Mouse (Mus musculus): Measurements from ENCODE around the gene Tkt. TPM values are rescaled to one million over a fixed set of nuclear protein-coding genes. Genes with fewer than 3 reads are reported as not detected.

Gene Tkt
- total RNA-seq, 2 experiments from 2014 or later: 208 to 226 TPM

DNA sequence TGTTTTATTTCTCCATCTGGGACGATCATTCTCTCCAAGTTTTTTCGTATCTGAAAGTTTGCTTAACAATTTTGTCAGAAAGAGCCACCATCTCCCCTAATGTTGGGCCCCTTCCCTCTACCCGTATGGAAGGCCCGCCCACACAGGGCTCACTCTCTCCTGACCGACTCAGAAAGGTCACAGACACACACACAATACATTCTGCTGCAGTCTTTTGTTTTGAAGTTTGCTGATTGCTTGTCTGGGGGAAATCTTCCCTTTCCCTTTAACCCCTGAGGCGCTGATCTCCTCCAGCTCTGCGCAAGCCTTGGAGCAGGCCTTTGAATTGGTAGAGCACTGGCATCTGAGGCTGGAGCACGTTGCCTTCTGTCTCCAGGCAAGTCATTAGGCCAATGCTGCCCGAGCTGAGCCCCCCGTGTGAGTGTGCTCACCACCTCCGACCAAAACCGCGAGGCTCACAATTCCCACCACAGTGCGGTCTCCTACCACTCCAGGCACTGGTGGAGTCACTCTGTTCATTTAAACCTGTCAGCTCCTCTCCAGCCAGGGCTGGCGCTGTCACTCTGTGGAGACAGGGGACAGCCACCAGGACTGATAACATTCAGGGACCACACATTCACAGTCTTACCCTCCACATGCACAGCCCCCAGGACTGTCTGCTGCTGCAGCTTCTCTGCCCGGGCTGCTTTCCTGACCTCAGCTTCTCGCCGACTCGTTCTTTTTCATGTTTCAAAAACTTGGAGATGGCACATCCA is 36.5 kb downstream of the Tkt start:
- no peak for DNase-seq (ENCODE audit: low spot score in 2 of 2)

DNA sequence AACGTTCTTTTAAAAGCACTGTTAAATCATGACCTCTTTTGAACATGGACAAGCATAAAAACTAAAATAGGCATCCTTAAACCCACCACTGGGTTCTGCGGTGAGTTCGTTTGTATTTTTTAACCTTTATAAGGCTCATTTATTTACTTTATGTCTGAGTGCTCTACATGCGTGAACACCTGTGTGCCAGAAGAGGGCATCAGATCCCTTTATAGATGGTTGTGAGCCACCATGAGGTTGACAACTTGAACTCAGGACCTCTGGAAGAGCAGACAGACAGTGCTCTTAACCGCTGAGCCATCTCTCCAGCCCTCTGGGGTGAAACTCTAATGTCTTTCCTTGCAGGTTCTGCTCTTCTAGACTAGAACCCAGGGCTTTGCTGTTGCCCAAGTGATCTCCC is 37.2 kb downstream of the Tkt start:
- no peak for DNase-seq (ENCODE audit: low spot score in 2 of 2)

DNA sequence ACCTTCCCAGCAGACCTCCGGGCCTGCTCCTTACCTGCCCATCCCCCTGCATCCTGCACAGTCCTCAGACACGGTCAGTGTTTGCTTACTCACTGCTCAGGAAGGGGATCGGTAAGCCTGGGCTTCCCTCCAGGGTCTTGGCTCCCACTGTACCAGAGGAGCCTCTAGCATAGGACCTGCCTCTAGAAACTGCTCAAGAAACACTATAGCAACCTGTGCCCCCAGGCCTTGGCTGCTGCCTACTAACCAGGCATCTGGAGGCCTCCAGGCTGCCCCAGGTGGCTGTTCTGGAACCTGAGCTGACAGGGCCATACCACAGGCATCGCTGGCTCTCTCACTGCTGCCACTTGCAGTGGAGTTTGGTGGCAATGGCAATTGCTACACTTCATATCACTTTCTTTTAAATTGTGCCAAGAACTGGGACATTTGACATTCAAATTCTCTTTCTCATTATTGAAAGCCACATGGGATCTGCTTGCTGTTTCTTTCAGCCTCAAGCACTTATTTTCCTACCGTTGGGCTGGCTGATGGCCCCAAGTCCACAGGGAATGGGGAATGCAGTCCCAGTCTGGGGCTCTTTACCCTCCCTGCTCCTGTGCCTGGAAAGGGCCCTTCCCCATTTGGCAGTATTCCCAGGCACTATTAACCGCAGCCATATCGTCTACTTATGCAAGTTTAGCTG is 38.8 kb downstream of the Tkt start:
- no peak for DNase-seq (ENCODE audit: low spot score in 2 of 2)

DNA sequence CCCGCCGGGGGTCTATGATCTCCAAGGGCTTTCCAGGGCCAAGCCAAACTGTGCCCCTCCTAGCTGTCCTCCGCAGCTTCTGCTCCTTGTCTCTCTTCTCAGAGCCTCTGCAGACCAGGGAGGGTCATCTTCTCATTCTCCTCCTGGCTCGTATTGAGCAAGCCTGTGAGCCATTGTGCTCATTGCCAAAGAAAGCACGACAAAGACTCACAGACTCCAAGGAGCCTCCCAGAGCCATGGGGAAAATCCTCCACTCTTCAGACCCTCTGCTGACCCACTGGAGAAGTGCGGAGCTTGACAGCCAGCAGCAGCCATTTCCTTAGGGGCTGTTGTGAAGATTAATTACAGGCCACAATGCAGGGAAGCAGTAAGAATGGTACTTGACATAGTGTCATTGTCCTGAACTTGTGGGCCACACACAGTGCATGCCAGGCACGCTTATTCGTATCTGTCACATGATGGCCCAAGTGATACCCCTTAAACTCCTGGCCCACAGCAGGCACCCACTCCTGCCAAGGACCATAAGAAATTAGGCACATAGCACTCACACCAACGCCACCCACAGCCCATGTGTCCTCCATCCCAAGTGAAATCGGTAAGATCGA is 42.0 kb downstream of the Tkt start:
- no peak for DNase-seq (ENCODE audit: low spot score in 2 of 2)

DNA sequence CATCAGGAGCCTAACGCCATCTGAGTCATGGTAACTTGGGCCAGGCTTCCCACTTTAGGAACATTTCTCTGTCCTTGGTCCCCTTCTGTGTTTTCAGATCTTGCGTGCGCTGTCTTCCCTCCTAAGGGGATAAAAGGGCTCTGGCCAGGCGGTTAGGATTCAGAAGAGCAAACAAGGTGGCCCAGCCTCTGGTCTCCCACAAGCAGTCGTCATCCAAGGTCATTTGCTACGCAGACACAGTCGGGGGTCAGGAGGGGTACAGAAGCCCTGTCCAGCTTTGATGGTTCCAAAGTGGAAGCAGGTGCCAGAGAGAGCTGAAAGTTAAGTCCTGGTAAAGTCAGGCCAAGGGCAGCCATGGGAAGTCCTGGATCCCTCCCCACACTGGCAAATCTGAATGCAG is 42.8 kb downstream of the Tkt start:
- no peak for DNase-seq (ENCODE audit: low spot score in 2 of 2)

DNA sequence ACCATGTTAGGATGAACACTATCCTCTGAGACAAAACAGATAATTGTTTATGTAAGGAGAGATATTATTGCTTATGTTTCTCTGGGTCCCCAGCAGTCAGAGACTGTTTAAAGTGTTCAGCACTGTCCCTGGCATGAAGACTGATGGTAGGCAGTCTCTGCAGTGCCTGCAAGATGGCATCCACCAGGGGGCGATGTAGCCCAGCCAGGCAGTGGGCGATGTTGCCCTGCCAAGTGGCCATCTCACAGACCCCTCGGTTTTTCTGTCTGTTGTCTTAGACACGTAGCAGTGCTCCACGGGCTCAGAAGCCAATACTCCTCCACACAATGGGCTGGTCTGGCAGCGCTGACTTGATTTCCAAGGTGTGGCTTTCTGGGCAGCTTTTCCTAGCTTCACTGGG is 43.3 kb downstream of the Tkt start:
- DNase-seq (ENCODE audit: low spot score in 2 of 2): peak; percentile 85 to 88

DNA sequence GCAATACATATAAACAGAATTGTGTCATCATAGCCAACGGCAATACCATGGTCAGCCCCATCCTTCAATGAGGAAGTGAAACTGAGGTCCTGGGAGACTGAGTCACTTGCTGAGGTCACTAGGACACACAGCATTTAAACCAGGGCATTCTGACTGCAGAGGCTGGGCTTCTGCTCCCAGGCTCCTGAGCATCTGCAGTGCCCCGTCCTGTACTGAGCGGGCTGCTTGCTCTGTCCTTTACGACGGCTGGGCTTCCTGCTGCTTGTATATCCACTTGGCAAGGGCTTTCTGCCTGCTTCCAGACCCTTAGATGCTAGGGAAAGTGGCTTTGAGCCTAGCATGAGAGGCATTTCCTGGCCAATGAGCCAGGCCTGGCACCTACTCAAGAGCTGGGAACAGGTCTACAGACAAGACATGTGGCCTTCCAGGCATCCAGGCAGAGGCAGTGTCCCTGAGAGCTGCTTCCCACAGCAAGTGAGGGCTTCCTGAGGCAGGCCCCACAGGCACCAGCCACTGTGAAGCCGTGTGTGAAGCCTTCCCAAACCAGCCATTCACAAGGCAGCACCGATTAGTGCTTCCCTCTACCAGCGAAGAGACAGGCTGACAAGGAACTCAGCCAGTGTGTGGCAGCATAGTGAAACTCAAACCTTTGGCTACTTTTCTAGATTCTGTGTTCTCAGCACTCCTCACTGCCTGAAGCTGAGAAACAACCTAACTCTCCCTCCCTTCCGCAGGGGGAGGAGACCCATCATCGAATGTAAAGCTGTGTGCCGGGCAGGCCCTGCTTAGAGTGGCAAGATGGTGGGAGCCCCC is 45.3 kb downstream of the Tkt start:
- DNase-seq (ENCODE audit: low spot score in 2 of 2): peak; percentile 66 to 68

DNA sequence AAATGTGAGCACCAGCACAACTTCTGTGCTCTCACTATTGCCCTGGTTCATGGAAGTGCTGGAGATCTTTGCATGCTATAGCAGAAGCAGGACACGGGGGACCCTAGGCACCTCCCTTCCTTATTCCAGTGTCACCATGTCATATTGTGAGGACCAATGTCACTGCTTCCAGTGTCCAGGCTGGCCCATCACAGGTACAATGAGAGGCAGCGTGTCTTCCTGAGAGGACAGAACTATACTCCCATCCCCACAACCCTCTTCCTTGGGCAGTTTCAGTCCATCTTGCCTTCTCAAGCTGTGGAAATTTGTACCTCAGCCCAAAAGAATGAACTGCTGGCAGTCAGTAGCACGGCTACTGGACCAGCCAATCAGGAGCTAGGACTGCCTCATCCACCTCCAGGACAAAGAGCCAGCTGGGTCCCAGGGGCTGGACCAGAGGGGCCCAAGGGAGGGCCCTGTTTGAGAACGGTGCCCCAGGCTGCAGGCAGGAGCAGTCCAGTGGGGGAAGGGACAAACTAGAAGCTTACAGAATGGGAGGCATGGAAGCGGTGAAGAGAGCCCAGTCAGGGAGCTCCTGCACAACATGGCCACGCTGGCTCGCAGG is 46.0 kb downstream of the Tkt start:
- DNase-seq (ENCODE audit: low spot score in 2 of 2): peak; percentile 36 to 52

DNA sequence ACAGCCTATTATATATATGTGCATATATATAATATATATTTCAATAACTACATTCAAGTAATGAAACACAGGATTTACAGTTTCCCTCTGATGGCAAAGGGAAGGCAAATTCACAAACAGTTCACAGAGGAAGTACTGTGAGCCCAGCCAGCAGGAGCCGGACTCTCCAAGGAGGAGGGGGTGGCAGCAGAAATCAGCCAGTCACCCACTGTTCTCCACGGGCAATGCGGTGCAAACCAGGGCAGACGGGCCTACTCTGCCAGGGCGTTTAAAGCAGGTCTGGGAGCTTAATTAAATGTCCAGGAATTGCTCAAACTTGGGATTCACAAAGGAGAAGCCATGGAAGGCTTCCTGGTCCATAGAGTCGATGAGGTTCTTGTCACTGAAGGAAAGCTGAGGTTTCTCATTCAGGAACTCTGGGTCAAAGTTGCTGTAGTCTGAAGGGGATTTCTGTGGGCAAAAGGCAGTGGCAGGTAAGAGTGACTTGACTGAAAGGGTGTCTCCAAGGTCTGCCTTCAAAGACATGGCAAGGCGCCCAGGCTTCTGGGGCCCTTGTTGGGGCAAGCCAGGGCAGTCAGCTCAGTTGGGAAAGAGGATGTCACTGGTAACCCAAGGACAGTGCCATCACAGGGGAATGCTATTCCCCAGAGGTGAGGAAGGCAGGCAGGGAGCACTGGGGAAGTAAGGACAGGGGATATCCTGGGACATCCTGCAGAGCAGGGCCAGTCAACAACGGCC is 47.6 kb downstream of the Tkt start:
- peak in 1 of 2 experiments; percentile 51 for DNase-seq (ENCODE audit: low spot score in 2 of 2)

DNA sequence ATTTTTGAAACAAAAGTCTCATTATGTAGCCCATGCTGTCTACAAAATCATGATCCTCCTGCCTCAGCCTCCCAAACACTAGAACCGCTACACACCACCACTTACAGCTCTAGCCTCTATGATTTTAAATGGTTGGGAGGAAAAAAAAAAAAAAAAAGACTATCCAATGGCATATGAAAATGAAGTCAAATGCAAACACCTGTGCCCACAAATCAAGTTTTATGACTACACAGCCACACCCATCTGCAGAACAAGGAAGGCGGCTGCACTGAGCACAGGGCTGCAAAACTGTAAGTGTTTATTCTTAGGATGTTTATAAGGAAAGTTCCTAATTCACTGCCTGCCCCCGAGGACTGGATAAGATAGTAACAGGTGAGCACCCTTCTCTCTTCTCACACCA is 48.2 kb downstream of the Tkt start:
- DNase-seq (ENCODE audit: low spot score in 2 of 2): no peak

DNA sequence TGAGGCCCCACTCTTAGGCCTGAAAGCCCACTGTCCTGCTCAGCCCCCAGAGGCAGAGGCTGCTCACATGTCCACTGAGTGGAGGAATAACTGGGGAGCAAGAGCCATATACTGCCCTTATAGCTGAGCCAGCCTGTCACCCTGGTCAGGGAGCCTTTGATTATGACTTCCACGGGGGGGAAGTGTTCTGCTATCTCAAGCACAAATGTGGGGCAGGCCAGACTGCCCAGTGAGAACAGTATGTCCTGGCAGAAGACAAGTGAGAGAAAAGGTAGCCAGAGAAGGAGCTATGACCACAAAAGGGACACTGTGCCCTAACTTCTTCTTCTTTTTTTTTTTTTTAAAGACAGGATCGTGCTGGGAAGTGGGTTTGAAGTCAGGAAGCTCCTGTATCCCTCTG is 49.0 kb downstream of the Tkt start:
- no peak for DNase-seq (ENCODE audit: low spot score in 2 of 2)

DNA sequence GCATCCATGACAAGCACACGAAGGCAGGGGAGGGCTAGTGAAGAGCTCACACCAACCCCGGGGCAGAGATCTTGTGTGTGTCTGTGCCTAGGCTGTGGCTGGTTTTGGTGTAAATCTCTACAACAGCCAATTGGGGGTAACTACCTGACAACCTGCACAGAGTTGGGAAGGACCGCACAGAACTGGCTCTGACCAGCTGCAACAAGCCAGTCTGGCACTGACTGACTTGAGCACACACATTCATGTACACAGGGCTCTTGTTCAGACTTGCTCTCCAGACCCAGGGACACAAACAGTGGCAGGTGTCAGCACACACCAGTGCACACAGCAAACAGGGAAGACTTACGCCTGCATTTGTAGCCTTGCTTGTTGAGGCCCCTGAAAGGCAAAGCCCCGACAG is 58.7 kb downstream of the Tkt start:
- no peak for DNase-seq (ENCODE audit: low spot score in 2 of 2)

DNA sequence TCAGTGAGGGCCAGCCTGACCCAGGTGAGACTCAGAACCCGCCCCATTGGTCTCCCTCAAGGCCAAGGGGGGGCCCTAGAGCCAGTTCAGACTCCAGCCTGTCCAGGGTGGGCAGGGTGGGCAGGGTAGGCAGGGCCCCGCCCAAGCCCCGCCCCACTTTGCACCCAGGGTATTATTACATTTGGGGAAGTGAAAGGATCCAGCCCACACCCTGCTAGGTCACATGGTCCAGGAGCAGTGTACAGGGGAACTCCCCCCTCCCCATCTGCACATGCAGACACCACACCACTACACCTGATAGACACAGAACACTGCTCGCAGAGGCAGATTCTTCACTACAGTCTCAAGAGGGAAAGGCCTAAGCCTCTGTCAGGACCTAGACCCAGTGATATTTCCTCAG is 59.5 kb downstream of the Tkt start:
- no peak for DNase-seq (ENCODE audit: low spot score in 2 of 2)

DNA sequence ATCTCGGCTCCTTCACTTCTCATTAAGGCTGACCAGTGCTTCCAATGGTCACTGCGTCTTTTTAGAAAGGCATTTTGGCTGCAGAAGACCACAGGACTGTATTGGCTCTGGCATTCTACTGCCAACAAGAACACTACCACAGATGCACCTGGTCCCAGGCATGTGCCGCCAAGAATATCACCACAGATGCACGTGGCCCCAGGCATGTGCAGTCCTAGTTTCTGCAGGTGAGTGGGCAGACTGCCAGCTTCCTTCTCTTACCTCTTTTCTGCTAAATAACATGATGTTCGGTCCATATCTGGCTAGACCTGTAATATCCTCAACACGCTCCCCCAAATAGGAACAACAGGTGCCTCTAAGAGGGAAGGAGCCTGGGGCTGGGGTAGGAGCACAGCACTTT is 60.0 kb downstream of the Tkt start:
- DNase-seq (ENCODE audit: low spot score in 2 of 2): no peak

DNA sequence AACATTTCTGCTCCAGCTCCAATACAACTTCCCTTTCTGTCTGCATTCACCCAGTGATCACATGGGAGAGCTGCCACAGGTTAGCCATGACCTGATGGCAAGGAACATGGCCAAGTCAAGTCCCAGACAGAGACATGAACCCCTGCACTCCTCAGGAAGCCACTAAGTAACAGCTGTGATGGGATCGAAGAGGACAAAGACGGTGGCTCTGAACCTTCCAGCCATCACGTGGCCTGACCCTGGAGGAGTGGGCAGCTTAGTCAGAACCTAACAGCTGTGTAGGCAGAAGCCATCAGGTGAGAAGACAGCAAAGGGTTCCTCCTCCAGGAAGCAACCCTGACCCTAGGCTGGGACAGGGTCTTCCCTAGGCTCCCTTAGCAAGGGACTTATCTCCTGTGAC is 61.3 kb downstream of the Tkt start:
- DNase-seq (ENCODE audit: low spot score in 2 of 2): no peak

DNA sequence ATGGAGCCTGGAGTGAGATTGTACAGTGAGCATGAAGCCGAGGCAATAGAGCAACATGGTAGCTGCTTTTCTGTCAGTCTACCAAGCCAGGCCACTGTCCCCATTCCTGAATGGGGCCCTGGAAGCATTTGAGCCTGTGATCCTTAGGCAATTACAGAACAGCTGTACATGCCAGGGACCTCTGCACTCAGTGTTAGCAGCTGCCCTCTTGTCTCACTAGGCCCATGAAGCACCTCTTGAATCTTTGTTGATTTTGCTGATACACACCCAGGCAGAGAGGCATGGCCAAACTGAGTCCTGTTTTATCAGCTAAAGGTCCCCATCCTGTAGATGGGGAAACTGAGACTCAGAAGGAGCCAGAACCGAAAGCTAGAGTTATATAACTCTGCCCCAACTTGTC is 62.1 kb downstream of the Tkt start:
- DNase-seq (ENCODE audit: low spot score in 2 of 2): no peak

DNA sequence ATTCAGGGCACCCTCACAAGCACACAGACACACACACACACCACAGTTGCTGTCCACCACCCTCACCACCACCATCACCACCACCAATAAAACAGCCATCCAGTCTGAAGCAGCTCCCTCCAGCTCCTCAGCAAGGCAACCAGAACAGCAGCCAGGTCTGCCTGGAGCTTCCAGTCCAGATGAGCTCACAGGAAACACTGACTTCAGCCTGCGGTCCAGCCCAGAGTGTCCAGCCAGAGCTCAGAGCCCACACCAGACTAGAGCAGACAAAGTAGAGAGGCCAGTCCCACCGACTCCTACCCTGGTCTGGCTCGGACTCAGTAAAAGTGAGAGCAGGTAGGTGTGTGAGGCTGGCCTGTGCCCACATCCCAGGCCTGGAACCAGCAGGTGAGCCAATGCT is 62.8 kb downstream of the Tkt start:
- no peak for DNase-seq (ENCODE audit: low spot score in 2 of 2)

DNA sequence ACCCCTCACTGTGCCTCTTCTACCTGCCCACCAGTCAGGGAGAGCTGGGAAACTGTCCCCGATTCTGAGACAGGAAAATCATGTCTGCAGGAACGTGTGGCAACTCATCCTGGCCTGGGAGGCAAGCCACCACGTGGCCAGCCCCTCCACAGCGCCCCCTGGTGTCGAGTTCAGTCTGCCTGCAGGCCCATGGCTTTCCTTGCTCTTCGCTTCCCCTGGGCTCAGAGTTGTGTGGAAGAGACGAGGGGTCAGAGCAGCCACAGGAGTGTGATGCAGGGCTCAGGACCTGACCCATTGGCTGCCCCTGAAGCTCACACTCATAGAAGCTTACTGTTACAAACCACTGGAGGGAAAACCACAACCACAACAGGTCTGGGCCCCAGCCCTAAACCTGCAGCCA is 64.4 kb downstream of the Tkt start:
- DNase-seq (ENCODE audit: low spot score in 2 of 2): peak; percentile 85 to 86

DNA sequence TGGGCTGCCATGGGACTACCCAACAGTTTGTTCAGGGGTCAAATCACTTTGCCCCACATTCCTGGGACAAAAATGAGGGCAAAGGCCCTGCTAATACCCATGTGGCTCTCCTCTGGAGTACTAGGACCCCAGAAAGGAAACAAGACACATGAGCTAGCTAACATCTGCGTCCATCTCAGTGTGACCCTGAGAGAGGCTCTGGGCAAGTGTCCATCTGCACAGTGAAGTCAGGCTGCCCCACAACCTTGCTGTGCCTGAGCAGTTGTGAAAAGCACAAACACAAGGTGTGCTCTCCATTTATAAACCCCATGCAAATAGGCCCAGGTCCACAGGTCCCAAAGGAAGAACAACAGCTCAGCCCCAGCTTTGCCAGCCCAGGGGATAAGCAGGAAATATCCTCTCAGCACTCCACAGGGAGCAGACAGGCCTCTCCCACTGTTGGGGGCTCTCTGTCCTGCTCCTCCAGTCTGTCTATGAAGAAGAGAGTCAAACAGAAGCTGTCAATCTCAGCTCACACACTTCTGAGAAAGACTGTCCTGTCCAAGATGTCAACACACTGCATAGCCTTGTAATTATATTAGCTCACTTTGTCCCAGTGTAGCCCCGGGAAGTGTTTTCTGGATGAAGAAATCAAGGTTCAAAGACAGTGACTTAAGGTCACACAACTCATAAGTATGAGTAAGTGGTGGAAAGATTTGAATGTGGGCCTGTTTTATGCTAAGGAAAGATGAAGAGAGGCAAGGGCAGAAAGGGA is 65.0 kb downstream of the Tkt start:
- DNase-seq (ENCODE audit: low spot score in 2 of 2): no peak

DNA sequence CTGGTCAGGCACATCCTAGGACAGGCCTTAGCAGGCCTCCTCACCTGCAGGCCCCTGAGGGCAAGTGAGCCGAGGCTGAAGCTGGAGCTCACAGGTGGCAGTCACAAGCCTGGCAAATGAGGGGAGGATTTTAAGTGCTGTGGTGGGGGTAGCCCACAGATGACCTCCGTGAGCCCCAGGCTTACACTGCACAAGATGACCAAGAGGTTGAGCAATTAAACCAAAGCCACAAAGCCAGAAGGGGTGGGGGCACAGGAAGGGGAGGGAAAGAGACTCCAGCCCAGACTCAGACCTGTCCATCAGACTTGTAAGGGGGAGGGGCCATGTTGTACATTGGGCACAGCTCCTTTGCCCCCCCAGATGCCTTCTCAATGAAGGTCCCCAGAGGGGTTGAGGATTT is 68.6 kb downstream of the Tkt start:
- DNase-seq (ENCODE audit: low spot score in 2 of 2): no peak

Data from layer of hippocampus, postnatal 10 days (tissue).